Mouse (Mus musculus) heart, postnatal 25 days (tissue): Measurements from ENCODE around the gene Ggt5. TPM values are rescaled to one million over a fixed set of nuclear protein-coding genes. Genes with fewer than 3 reads are reported as not detected.

Source experiments
- DNase-seq: peaks from one replicate; pipeline ENCODE4 v3.0.0; 2022; ENCODE audit warnings: low spot score
- intact Hi-C: fragments of 180-260 bp; cut with DNase I; formaldehyde crosslinking; loops from one replicate; pipeline ENCODE4 v1.15.1; 2025
- total RNA-seq, 2 experiments: library from RNA; stranded (reverse); gene quantifications; 2 replicates each; pipeline ENCODE4 v1.2.3; 2021

Ggt5 gene
- total RNA-seq, 2 experiments from 2014 or later, result 5.3 to 6.9 TPM

DNA sequence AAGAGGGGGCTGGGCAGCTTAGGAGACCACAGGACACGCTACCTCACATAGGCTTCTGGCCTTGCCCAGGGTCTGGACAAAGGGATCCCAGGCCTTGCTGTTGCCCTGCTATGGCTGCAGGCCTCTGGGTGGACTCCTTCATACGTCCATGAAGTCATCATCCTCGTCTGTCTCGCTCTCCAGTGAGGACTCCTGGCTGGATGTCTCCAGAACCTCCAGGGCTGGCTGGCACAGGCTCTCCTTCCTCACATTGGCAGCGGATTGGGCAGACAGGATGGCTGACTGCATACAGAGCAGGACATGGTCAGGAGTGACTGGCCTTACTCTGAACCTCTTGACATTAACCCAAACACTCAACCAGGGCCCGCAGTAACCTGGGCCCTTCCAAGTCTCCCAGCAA lies 57.3 kb downstream of the Ggt5 start:
- DNase-seq, result no peak
- intact Hi-C loops, result no loop called here

DNA sequence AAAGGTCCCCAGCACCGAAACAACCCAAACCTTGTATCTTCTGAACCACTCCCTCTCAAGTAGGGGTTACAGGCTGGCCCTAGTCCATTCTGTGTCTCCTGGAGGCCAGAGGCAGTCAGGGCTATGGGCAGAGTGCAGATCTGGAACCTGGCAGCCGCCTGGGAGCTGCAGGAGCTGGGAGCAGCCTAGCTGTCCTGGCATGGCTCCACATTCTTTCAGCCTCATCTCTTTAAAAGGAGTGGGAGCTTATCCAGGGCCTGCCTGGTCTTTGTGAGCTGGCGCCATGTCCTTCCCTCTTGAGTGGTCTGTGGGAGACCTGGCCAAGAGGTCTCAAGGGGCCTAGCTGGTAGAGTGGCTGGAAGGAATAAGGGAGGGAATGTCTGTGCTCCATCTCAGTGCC lies 58.2 kb downstream of the Ggt5 start:
- intact Hi-C loops, result no loop called here
- DNase-seq, result no peak

- no peak for DNase-seq
- intact Hi-C loops, result no loop called here
Measured at GRCm38 (mm10) chr10:75648091-75648490, 59.0 kb downstream of the Ggt5 start.

GRCm38 (mm10) chr10:75649001-75649400 lies 59.9 kb downstream of the Ggt5 start:
- intact Hi-C loops, result no loop called here
- no peak for DNase-seq

DNA sequence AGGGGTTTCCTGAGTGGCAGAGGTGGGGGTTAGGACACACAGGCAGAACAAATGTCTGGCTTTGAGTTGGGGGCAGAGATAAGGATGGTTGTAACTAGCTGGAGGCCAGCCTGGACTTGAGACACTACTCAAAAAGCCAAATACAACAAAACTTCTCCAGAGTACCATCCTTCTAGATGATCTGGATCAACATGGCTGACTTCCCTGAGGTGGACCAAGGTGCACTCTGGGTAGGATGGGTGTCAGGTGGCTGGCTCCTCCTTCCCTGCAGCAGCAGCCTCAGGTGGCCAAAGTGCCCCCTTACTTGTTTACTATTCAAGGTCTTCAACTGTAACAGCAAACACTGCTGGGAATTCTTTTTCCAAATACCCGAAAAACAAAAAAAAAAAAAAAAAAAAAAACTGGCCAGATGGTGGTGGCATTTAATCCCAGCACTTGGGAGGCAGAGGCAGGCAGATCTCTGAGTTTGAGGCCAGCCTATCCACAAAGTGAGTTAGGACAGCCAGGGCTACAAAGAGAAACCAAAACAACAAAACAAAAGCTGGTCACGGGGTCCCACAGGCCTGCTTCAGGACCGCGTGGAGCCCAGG lies 60.4 kb downstream of the Ggt5 start:
- DNase-seq, result no peak
- intact Hi-C loops, result no loop called here

DNA sequence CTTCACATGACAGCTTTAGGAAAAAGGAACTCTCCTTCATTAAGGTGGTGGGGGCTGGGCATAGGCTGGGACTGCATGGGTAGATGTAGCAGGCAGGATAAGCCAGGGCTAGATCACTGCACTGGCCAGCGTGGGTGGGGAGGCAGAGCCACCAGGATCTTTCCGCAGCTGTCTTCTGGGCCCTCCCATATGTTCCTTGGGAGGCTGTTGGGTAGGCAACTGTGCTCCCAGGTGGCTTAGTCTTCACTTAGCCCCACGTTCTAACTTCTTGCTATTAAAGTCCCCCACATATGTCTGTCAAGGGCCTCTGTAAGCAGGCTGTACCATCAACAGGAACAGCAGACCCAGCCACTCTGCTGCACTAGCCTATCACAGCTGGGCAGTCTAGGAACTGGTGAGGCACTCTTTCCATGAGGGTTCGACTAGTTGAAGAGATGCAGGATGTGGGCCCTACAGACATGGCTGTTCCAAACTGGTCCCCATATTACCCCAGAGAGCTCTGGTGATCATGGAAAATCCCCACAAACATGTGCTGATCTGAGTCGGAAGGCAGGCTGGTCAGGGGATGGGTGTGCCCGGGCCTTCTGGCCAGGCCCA lies 61.3 kb downstream of the Ggt5 start:
- intact Hi-C loops, result no loop called here
- DNase-seq, result no peak

GRCm38 (mm10) chr10:75651381-75652068 lies 62.4 kb downstream of the Ggt5 start:
- intact Hi-C loops, result no loop called here

GRCm38 (mm10) chr10:75654053-75654452 lies 64.9 kb downstream of the Ggt5 start:
- no peak for DNase-seq
- intact Hi-C loops, result no loop called here

More at GRCm38 (mm10) chr10:75651381-75652068, 62.4 kb downstream of the Ggt5 start:
- DNase-seq, result no peak

DNA sequence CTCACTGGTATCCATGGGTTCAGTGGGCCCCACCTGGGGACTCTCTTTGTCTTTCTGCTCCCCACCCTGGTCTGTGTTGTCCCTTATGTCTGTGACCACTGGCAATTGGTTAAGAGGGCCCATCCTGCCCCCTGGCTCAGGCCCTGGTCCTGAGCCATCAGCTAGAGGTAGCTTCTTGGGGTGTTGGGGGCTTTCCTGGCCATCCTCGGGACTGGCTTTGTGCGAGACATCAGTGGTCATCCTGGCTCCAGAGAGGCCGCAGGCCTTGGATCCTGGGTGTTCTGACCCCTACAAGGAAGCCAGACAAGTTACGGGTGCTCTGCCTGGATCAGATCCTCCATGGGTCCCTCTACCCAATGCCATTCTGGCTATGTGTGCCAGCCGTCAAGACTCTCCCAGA lies 68.0 kb downstream of the Ggt5 start:
- DNase-seq, result no peak
- intact Hi-C loops, result no loop called here

DNA sequence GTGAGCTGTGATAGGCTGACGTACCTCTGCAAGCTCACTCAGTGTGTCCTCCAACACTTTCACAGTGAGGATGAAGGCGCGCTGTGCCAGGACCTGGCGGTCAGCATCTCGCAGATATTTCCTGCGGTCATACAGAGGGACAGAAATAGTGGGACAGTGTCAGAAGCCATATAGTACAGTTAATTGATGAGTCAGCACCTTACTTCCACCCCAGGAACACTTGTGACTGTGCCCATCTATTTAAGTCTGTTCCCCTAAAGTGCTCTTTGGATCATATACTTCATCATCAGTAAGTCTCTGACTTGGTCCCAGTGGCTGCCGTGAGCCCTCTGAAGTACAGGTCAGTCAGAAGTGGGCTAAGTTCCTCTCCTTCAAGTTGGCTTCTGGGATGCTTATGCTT lies 68.6 kb downstream of the Ggt5 start:
- no peak for DNase-seq
- intact Hi-C loops, result no loop called here

DNA sequence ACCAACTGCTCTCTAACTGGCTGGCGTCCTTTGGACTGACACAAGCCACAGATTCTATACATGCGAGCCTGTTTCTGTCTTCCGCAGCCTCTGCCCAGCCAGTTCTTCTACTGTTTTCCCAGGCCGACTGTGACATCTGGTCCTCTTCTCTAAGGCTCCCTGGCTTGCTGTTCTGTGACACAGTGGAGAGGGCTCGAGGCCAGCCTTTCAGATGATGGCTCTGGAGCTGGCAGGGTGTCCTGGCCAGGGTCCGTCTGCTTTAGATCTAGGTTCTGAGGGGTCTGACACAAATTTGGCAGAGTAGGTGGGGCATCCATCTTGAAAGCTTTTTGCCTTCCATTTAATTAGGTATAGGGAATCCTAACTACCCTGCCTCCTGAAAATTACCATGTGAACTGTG lies 72.2 kb downstream of the Ggt5 start:
- intact Hi-C loops, result no loop called here
- no peak for DNase-seq

DNA sequence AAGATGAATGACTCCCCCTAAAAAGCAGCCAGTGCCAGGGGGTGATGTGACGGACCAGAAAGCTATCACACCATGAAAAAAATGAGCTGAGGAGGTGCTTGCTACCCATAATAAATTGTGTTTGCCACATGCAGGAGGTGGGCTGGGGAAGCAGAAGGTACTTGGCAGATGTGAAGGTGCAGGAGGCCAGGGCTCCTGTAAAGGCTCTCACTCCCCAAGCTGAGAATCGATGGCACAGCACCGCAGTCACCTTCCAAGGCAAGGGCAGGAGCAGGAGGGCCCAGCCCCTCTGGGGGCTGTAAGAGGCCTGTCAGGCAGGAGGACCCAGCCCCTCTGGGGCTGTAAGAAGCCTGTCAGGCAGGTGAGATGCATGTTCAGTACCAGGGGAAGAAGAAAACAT lies 72.7 kb downstream of the Ggt5 start:
- intact Hi-C loops, result no loop called here
- DNase-seq, result no peak

- intact Hi-C loops, result no loop called here
- DNase-seq, result no peak
Measured at GRCm38 (mm10) chr10:75662575-75662974, 73.4 kb downstream of the Ggt5 start.

DNA sequence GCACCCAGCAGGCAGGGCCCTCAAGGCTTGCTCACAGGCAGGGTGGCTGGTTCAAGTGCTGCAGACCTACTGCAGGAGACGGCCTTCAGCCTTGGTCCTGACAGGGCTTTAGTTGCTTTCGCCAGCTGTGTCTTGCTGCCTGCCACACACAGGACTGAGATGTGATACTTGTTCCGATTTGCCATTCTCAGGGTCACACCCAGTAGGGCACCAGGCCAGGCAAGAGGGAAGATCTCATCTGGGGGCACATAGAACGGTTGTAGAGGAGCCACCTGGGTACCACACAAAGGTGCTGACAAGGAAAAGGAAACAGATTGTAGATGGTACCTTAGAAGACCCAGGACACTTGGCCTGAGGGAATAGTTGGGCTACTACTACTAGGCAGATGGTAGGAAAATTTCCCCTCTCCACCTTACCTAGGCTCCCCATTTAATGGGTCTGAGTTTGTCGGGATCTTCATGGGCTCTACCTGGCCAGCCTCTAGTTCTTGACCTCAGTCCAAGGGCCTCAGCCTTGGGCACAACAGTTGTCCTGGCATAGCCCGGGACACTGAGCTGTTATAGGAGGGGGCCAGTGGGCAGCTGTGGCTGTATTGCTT lies 75.6 kb downstream of the Ggt5 start:
- intact Hi-C loops, result loop anchor here (5.0 kb wide), 1 partner anchor 38 kb away; no protein-coding TSS in a partner anchor
- no peak for DNase-seq

GRCm38 (mm10) chr10:75666451-75667030 lies 77.4 kb downstream of the Ggt5 start:
- DNase-seq, result no peak
- intact Hi-C loops, result loop anchor here (5.0 kb wide), 1 partner anchor 36 kb away; no protein-coding TSS in a partner anchor

Other genes starting within 250 kb of the Ggt5 start
- gene Upb1, start 188.2 kb upstream of the Ggt5 start, total RNA-seq, result under 1 TPM; 0.22 to 0.70 TPM
- gene Snrpd3, start 71.8 kb upstream of the Ggt5 start, total RNA-seq, result 10 to 100 TPM; 65.8 to 72.0 TPM
- 10 to 100 TPM; 40.1 to 40.4 TPM for gene Gucd1, start 71.4 kb upstream of the Ggt5 start, total RNA-seq
- 1 to 10 TPM in 1 of 2 experiments, under 1 TPM in 1; 0.67 to 1.6 TPM for gene Lrrc75b, start 29.0 kb upstream of the Ggt5 start, total RNA-seq
- not detected for gene Ggt1, start 27.7 kb upstream of the Ggt5 start, total RNA-seq
- gene Susd2, start 54.7 kb downstream of the Ggt5 start, total RNA-seq, result 1 to 10 TPM; 1.6 to 2.0 TPM
- 10 to 100 TPM; 19.6 to 22.6 TPM for gene Cabin1, start 175.0 kb downstream of the Ggt5 start, total RNA-seq
- 100 to 1,000 TPM in 1 of 2 experiments, 10 to 100 TPM in 1; 93.7 to 102 TPM for gene Ddt, start 184.1 kb downstream of the Ggt5 start, total RNA-seq
- gene Gm20441, start 191.6 kb downstream of the Ggt5 start, total RNA-seq, result under 1 TPM in 1 of 2 experiments, not detected in 1; 0.44 TPM
- 1 to 10 TPM; 3.1 to 3.3 TPM for gene Gstt3, start 192.1 kb downstream of the Ggt5 start, total RNA-seq
- gene Gstt1, start 209.2 kb downstream of the Ggt5 start, total RNA-seq, result 10 to 100 TPM; 12.2 to 13.4 TPM
- not detected for gene Gstt4, start 233.2 kb downstream of the Ggt5 start, total RNA-seq
- gene Gstt2, start 248.1 kb downstream of the Ggt5 start, total RNA-seq, result 10 to 100 TPM in 1 of 2 experiments, 1 to 10 TPM in 1; 9.3 to 10.9 TPM